ENCODE assay signal across 20 mouse cellular contexts in genomic region chr5:75407686-75408085, GRCm38 (mm10).
"Had no signal": no experiment of that assay in that cellular context is flagged by ENCODE, and none has a peak within 500 bp of the region (broad histone marks: within the 10 kb centered on the region; RNA-seq: fewer than 3 reads in every experiment).

No protein-coding gene starts in this region.

- ATAC-seq: lung, postnatal 0 days; midbrain, embryonic 16.5 days had no signal

- H3K4me3 ChIP-seq: lung, embryonic 15.5 days; midbrain, embryonic 10.5 days; midbrain, embryonic 12.5 days; myocyte; neural tube, embryonic 13.5 days; neural tube, embryonic 15.5 days had no signal

- DNase-seq: lung, adult 2 months; lung, postnatal 14 days; lung, postnatal 4 days; midbrain, embryonic 14.5 days; retina, postnatal 1 day; right cerebral cortex, adult 18-20 months; right cerebral cortex, postnatal 25 days; right cerebral cortex, postnatal 4 days; spleen, adult 18-20 months; thymus, adult 18-20 months; thymus, postnatal 14 days; thymus, postnatal 36 days had no signal

- H3K4me2 ChIP-seq: lung, embryonic 15.5 days; midbrain, embryonic 12.5 days; neural tube, embryonic 13.5 days; neural tube, embryonic 15.5 days had no signal

- H3K27ac ChIP-seq: lung, embryonic 15.5 days; midbrain, embryonic 10.5 days; midbrain, embryonic 12.5 days; neural tube, embryonic 13.5 days; neural tube, embryonic 15.5 days had no signal

- H3K27me3 ChIP-seq: lung, embryonic 15.5 days; neural tube, embryonic 13.5 days; neural tube, embryonic 15.5 days had no signal

- H3K9me3 ChIP-seq: lung, embryonic 15.5 days; midbrain, embryonic 10.5 days; midbrain, embryonic 12.5 days; neural tube, embryonic 13.5 days; neural tube, embryonic 15.5 days had no signal

- H3K9ac ChIP-seq: lung, embryonic 15.5 days; midbrain, embryonic 12.5 days; neural tube, embryonic 13.5 days; neural tube, embryonic 15.5 days had no signal

- H3K36me3 ChIP-seq: lung, embryonic 15.5 days; midbrain, embryonic 10.5 days; midbrain, embryonic 12.5 days; neural tube, embryonic 13.5 days; neural tube, embryonic 15.5 days had no signal
